Mouse (Mus musculus): ENCODE results near the gene Ercc6. TPM values are rescaled to one million over a fixed set of nuclear protein-coding genes. Genes with fewer than 3 reads are reported as not detected.

Ercc6 gene
- polyA plus RNA-seq, 1 experiment from 2014 or later: 8.4 TPM

DNA sequence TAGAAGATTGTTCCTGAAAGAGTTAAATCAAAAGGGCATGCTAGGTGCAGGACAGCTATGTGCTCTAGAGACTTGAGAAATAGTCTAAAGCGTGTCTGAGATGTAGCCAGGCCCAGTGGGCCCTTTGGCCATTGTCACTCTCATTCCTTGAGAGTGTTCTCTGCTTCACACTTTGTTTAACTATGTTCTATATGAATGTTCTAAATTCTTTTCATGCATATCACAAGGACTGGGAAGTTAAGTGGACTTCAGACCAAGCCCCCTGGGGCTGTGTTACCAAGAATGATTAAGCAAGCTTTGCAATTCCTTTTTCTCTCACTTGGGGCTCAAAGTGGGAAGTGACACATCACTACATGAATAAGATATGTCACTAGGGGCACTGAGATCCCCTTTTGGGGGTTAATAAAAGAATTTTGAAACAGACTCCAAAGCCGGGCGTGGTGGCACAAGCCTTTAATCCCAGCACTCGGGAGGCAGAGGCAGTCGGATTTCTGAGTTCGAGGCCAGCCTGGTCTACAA lies 3.8 kb upstream of the Ercc6 start:
- TF ChIP-seq EP300 (optimal IDR thresholded peaks at IDR 0.05) (no peak), CTCF (IDR thresholded peaks at IDR 0.05; ENCODE audit: low read depth) (no peak)
- H3K27ac ChIP-seq (replicated peaks): no peak overlapping the region
- H3K9ac ChIP-seq (ENCODE audit: low read length): no peak overlapping the region
- H3K4me1 ChIP-seq (replicated peaks; ENCODE audit: control insufficient read depth, insufficient read depth): 0 out of 2 replicates have a peak, but pooled peaks cover 2% of the 10 kb centered on the region
- WGBS: 73% methylated on average over 6 of the region's 6 CpGs
- H3K36me3 ChIP-seq (ENCODE audit: control insufficient read depth, insufficient read depth, low read length): no peaks in the 10 kb centered on the region
- DNase-seq (ENCODE audit: low spot score) (no peak), ATAC-seq (ENCODE audit: low FRiP score, low TSS enrichment) (no peak)
- no peak overlapping the region for H3K4me2 ChIP-seq (replicated peaks; ENCODE audit: low read depth)
- no peaks in the 10 kb centered on the region for H3K27me3 ChIP-seq (ENCODE audit: control insufficient read depth, insufficient read depth, low read length)
- H3K4me3 ChIP-seq (ENCODE audit: low read depth, low read length): no peak overlapping the region
- H3K9me3 ChIP-seq (ENCODE audit: control insufficient read depth, low read length): no peaks in the 10 kb centered on the region

DNA sequence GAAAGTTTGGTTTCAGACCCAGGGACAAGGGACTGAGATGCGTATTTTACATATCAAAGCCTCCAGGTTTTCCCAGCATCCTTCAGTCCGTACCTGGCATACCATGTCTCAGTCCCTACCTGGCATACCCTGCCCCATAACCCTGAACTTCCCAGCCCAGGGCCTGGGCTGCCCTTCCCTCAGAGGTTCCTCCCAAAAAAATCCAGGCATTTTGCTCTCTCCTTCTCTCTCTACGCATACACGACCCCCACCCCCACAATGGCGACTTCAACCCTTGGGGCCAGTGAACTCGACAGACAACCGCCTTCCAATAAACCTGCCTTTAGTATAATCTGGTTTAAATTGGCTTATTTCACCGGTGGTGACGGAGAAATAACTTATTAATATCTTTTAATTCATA lies 409 bp upstream of the Ercc6 start:
- Histone ChIP-seq H3K27me3 (ENCODE audit: control insufficient read depth, insufficient read depth, low read length) (no peaks in the 10 kb centered on the region), H3K4me2 (replicated peaks; ENCODE audit: low read depth) (peak overlapping the region; percentile 97), H3K27ac (replicated peaks) (no peak overlapping the region), H3K9ac (ENCODE audit: low read length) (no peak overlapping the region; the same call in 1 of the 2 replicates), H3K9me3 (ENCODE audit: control insufficient read depth, low read length) (no peaks in the 10 kb centered on the region), H3K36me3 (ENCODE audit: control insufficient read depth, insufficient read depth, low read length) (peaks cover 4% of the 10 kb centered on the region; the same call in 1 of the 2 replicates), H3K4me3 (ENCODE audit: low read depth, low read length) (peak overlapping the region; percentile 82), H3K4me1 (replicated peaks; ENCODE audit: control insufficient read depth, insufficient read depth) (0 out of 2 replicates have a peak, but pooled peaks cover 2% of the 10 kb centered on the region)
- 39% methylated on average over 9 of the region's 9 CpGs for WGBS
- DNase-seq (ENCODE audit: low spot score) (no peak), ATAC-seq (ENCODE audit: low FRiP score, low TSS enrichment) (0 out of 2 replicates have a peak, but pooled peaks have one; percentile 31)
- TF ChIP-seq EP300 (optimal IDR thresholded peaks at IDR 0.05) (no peak), CTCF (IDR thresholded peaks at IDR 0.05; ENCODE audit: low read depth) (no peak)

DNA sequence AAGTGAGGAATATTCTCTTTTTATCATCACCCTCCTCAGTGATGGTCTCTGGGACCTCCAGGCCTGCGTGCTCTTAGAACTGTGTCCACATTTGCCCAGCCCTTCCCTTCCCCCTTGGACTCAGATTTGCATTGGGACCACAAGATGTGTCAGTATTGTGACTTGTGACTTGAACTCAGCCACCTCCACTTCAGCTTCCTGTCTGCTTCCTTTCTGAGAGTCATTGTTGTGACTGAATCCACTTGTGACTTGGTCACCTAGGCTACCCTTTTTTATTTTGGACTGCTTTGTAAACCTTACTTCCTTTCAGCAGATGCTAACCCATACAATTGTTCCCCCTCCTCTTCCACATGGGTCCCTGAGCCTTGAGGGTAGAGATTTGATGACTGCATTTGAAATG lies 2.8 kb downstream of the Ercc6 start:
- Histone ChIP-seq H3K9ac (ENCODE audit: low read length) (no peak overlapping the region), H3K4me1 (replicated peaks; ENCODE audit: control insufficient read depth, insufficient read depth) (0 out of 2 replicates have a peak, but pooled peaks cover 2% of the 10 kb centered on the region), H3K9me3 (ENCODE audit: control insufficient read depth, low read length) (no peaks in the 10 kb centered on the region), H3K36me3 (ENCODE audit: control insufficient read depth, insufficient read depth, low read length) (peaks cover 12% of the 10 kb centered on the region), H3K4me2 (replicated peaks; ENCODE audit: low read depth) (no peak overlapping the region), H3K27me3 (ENCODE audit: control insufficient read depth, insufficient read depth, low read length) (no peaks in the 10 kb centered on the region), H3K27ac (replicated peaks) (no peak overlapping the region), H3K4me3 (ENCODE audit: low read depth, low read length) (no peak overlapping the region)
- no peak for ATAC-seq (ENCODE audit: low FRiP score, low TSS enrichment)
- TF ChIP-seq CTCF (IDR thresholded peaks at IDR 0.05; ENCODE audit: low read depth) (no peak), EP300 (optimal IDR thresholded peaks at IDR 0.05) (no peak)
- 82% methylated on average over 1 of the region's 1 CpGs for WGBS
- DNase-seq (ENCODE audit: low spot score): no peak

DNA sequence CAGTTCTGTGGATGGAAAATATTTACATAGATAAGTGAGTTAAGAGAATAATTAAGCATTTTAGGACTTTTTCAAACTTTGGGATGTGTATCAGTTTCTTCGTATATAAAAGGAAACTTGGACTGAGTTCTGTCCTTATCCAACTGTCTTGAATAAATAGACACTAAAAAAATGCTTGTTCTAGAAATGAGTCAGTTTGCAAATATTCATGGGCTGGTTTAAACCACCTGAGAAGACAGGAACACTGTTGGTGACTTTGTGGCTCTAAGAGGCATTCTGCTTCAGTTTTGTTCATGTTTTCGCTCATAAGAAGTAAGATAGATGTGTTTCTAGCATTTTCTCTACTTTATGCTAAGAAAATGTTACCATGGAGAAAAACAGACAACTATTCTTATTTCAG lies 5.2 kb downstream of the Ercc6 start:
- Histone ChIP-seq H3K9ac (ENCODE audit: low read length) (no peak overlapping the region), H3K9me3 (ENCODE audit: control insufficient read depth, low read length) (no peaks in the 10 kb centered on the region), H3K4me3 (ENCODE audit: low read depth, low read length) (no peak overlapping the region), H3K27me3 (ENCODE audit: control insufficient read depth, insufficient read depth, low read length) (no peaks in the 10 kb centered on the region), H3K4me1 (replicated peaks; ENCODE audit: control insufficient read depth, insufficient read depth) (no peaks in the 10 kb centered on the region), H3K36me3 (ENCODE audit: control insufficient read depth, insufficient read depth, low read length) (peaks cover 12% of the 10 kb centered on the region), H3K4me2 (replicated peaks; ENCODE audit: low read depth) (no peak overlapping the region), H3K27ac (replicated peaks) (no peak overlapping the region)
- DNase-seq (ENCODE audit: low spot score) (no peak), ATAC-seq (ENCODE audit: low FRiP score, low TSS enrichment) (no peak)
- TF ChIP-seq EP300 (optimal IDR thresholded peaks at IDR 0.05): no peak
- TF ChIP-seq CTCF (IDR thresholded peaks at IDR 0.05; ENCODE audit: low read depth): no peak
- WGBS: 83% methylated on average over 2 of the region's 2 CpGs

DNA sequence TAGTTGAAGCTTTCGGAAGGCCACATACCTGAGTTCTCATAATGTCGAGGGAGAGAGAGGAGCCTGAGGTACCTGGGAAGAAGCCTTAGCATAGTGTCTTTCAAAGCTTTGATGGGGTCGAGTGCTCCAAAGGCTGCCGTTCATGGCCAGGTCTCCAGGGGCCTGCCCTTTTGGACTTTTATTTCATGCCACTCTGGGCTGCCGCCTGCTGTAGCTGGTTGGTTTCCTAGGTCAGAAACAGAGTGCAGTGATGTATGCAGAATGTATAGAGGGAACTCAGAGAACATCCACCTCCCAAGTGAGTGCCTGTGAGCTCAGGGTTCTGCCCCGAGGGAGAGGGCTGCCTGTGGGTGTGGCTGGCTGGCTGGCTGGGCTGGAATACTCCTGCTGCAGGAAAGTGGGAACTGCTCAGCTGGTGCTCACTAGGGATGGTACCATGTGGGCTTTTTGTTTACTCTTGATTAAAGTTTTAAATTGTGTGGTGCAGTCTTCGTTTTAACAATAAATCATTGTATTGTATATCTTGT lies 7.1 kb downstream of the Ercc6 start:
- H3K27ac ChIP-seq (replicated peaks): no peak overlapping the region
- 78% methylated on average over 7 of the region's 7 CpGs for WGBS
- no peak overlapping the region for H3K4me3 ChIP-seq (ENCODE audit: low read depth, low read length)
- H3K4me2 ChIP-seq (replicated peaks; ENCODE audit: low read depth): no peak overlapping the region
- H3K9ac ChIP-seq (ENCODE audit: low read length): no peak overlapping the region
- H3K9me3 ChIP-seq (ENCODE audit: control insufficient read depth, low read length): no peaks in the 10 kb centered on the region
- H3K27me3 ChIP-seq (ENCODE audit: control insufficient read depth, insufficient read depth, low read length): no peaks in the 10 kb centered on the region
- no peak for TF ChIP-seq EP300 (optimal IDR thresholded peaks at IDR 0.05)
- no peak for TF ChIP-seq CTCF (IDR thresholded peaks at IDR 0.05; ENCODE audit: low read depth)
- DNase-seq (ENCODE audit: low spot score) (no peak), ATAC-seq (ENCODE audit: low FRiP score, low TSS enrichment) (no peak)
- peaks cover 12% of the 10 kb centered on the region for H3K36me3 ChIP-seq (ENCODE audit: control insufficient read depth, insufficient read depth, low read length)
- no peaks in the 10 kb centered on the region for H3K4me1 ChIP-seq (replicated peaks; ENCODE audit: control insufficient read depth, insufficient read depth)

DNA sequence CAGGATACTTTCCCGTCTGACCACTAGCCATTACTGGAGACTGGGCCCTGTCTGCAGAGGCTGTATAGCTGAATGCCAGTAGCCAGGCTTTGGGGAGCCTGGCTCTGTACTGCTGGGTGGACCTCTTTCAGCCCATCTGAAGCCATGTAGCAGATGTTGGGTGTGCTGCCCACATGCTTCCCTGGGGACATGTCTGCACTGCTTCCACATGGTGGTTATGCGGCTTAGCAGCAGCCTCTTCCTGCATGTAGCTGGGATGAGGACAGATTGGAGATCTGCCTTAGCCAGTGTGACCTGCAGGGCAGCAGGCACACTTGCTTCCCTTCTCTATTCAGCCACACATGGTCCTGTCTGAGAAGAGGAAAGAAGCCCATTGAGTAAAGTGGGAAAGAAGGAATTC lies 9.0 kb downstream of the Ercc6 start:
- no peak for TF ChIP-seq EP300 (optimal IDR thresholded peaks at IDR 0.05)
- no peak for TF ChIP-seq CTCF (IDR thresholded peaks at IDR 0.05; ENCODE audit: low read depth)
- H3K4me1 ChIP-seq (replicated peaks; ENCODE audit: control insufficient read depth, insufficient read depth): no peaks in the 10 kb centered on the region
- H3K36me3 ChIP-seq (ENCODE audit: control insufficient read depth, insufficient read depth, low read length): peaks cover 10% of the 10 kb centered on the region; the same call in 1 of the 2 replicates
- H3K9me3 ChIP-seq (ENCODE audit: control insufficient read depth, low read length): no peaks in the 10 kb centered on the region
- H3K27ac ChIP-seq (replicated peaks): no peak overlapping the region
- no peaks in the 10 kb centered on the region for H3K27me3 ChIP-seq (ENCODE audit: control insufficient read depth, insufficient read depth, low read length)
- H3K4me2 ChIP-seq (replicated peaks; ENCODE audit: low read depth): no peak overlapping the region
- no peak overlapping the region for H3K9ac ChIP-seq (ENCODE audit: low read length)
- no peak overlapping the region for H3K4me3 ChIP-seq (ENCODE audit: low read depth, low read length)
- DNase-seq (ENCODE audit: low spot score): no peak
- 86% methylated on average over 2 of the region's 2 CpGs for WGBS
- ATAC-seq (ENCODE audit: low FRiP score, low TSS enrichment): no peak

Data from stomach, postnatal 0 days (tissue).